Mouse (Mus musculus) brain, adult 2 months (tissue): Measurements from ENCODE around the gene Mapt.

Experiments used
- DNase-seq: peaks from one replicate; pipeline ENCODE4 v3.0.0; 2011; ENCODE audit warnings: low read depth, low spot score

Gene Mapt

DNA sequence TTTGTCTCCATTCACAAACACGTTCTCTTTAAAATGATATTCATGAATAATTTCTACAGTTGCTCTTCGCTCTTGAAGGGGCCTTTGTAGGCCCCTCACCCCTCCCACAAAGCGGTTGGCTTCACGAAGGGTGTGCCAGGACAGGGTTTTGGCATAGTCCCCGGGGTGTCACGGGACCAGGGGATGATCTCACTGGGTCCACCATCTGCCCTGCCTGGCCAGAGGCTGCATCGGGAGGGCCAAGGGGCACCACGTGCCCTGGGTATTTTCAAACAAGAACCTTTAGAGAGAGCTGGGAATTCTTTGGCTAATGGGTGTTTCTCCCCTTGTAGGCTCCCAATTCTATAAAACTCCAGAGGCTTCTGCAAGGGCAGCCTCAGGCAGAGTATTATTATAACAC lies 41.2 kb downstream of the Mapt start:
- peak; percentile 98 for DNase-seq

DNA sequence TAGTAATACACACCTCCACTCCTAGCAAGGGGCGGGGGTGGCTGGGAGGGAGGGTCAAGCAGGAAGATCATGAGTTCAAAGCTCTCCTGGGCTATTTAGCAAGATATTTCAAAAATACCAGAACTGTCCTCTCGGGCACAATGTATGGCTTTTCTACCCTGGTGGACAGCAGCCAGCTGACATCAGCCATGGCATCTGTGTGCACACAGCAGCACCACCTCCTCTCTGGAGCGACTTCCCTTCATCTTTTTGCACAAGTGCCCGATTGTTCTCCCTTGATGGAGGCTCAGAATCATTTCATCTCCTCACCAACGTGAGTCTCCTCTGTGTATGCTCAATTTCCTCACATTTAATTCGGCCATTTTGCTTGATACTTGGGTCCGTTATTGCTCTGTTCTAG lies 44.6 kb downstream of the Mapt start:
- peak; percentile 88 for DNase-seq

DNA sequence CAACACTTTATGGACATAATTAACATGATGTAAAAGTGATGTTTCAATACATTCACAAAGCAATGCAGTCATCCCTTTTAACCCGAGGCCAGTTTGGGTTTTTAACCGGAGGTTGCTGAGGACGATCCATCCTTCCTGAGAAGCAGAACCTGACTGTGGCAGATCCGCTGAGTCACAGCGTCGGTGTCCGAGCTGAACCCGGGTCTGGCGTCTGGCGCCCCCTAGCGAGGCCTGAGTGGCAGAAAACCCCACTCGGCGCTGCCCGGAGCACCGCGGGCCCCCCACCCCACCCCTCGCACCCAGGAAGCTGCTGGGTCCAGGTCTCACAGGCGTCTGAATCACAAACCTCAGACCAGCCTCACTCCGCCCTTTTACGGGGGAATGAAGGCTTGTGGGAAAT lies 47.0 kb downstream of the Mapt start:
- DNase-seq, result peak; percentile 93

DNA sequence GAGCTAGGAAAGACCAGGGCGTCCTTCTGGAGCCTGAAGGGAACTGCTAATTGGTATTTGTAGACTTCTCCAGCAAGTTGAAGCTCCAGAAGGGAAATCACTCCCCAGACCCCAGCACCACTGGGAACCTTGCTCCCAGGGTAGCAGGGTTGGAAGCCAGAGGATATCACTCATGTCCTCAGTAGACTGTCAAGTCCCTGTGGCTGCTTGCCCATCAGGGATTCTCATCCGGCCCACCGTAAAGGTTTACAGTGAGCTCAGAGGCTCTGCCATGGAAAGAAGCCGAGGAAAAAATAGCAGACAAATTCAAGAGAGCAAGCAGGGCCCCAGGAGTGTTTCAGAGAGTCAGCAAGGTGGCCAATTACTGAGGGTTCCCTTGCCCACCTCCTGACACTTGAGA lies 47.9 kb downstream of the Mapt start:
- DNase-seq, result no peak

DNA sequence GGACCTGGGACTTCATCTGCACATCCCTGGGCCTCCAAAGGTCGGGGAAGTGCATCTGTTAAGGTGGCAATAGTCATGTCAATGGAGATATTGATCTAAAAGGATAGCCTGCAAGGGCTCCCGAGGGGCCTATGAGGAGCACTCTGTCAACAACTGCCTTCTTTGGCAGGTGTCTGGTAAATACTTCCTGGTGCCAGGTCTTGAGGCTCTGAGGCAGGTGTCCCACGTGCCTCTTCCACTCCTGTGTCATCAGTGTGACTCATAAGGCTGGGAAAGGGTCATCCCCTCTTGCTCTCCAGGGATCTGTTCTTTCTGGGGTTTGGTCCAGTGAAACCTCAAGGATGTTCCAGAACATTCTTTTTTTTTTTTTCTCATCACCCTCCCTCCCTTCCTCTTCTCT lies 48.3 kb downstream of the Mapt start:
- peak; percentile 71 for DNase-seq

DNA sequence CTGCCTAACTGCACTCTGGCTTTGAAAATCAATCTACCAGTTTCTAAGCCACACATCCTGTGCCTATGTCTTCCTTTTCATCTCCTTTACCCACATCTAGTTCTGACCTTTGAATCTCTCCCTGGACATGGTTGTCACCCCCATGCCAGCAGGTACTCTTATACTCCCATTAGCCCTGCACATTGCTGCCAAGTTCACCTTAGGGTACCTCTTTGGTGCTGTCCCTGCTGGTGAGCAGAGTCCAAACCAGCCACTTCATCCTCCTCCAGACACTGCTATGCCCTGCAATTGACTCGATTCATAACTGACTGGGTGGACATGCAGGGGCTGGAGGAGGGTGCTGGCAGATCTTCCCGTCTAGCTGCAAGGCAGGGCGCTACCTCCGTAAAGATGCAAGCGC lies 50.3 kb downstream of the Mapt start:
- DNase-seq, result no peak

DNA sequence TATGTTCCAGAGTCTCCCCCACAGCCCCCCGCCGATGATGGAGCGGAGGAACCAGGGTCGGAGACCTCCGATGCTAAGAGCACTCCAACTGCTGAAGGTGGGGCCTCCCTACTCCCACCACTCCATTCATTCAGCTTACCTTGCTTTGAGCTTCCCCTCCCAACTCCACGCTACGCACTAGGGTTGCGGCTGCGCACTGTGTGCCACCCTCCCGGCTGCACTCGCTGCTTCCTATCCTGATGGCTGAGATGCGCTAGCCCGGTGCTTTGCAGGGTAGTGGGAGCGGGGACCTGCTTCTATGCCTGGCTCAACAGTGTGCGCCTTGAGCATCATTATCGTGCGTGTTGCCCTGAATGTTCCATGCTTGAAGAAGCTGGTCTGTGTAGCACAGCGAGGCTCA lies 55.9 kb downstream of the Mapt start:
- no peak for DNase-seq

DNA sequence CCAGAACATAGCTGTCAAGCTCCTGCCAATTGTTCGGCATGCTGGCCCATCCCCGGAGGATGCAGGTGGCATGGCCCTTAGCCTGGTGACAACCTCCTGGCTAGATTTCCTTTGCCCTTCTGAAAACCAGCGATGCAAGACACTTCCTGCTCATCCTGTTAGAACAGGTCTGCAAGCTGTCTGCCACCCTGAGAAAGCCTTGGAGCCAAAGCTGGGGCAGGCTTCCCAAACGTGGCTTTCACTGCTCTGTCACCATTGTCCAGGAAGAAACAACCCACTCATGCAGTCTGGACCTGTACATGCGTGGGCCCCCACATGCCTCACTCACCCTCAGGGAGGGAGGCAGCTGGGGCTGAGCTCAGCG lies 57.6 kb downstream of the Mapt start:
- DNase-seq, result peak; percentile 99

DNA sequence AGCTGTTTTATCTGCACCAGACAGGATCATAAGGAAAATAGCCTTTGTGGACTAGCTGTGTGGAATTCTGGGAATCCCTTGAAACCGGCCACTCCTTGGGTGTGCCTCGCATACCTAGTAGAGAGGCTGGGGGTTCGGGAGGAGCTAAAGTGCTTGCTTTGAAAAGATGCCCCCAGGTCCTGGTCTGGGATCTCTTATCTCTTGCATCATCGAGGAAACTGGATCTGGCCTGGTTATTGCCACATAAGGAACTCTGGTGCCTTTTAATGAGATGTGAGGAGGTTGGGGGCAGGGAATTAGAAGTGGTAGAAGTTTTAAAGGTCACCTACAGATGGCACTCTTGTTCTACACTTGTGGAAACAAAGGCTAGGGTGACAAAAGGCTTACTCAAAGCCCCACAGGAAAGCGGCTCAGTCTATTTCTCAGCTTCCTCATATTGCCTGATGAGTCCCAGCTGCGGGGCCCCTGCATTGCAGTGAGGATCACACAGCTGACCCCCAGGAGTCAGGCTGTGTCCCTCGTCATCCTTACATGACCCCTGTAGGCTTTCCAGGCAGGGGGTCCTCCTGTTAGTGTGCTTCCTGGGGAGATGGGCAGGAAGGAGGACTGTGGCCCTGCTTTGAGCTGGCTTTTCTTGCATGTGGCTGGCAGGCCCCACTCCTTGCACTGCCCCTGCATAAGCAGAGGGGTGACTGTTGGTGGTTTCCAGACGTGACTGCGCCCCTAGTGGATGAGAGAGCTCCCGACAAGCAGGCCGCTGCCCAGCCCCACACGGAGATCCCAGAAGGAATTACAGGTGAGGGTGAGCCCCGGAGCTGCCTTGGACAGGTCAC lies 58.2 kb downstream of the Mapt start:
- DNase-seq, result peak; percentile 88

DNA sequence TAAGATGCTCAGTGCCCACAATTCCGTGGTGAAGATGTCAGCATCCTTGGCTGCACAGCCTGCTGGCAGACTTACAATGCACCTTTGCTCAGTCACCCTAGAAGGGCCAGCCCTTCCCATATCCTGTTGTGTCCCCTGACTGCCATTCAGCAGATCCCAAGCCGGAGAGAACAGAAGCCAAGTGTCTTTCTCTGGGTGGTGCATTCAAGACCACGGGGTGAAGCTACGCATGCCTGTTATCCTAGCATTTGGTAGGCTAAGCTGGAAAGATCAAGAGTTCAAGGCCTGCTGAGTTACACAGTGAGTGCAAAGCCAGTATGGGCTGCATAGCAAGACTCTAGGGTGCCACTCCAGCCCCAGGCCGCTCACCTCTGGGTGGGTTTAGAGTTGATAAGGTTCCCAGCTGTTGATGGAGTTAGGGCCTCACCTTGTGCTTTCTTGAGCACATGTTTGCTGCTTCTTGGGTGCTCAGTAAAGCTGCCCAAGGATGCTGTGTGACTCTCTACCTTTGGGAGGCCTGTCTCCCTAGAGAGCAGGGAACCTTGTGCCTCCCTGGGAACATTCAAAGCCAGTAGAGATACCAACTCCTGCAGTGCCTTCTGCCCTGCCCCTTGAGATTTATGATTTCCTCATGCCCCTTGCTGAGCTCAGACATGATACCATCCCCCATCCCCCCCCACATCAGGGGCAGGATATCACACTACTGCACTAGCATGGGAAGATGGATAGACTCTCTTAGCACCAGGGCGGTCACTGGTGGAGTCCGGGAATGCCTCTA lies 61.4 kb downstream of the Mapt start:
- DNase-seq, result no peak

DNA sequence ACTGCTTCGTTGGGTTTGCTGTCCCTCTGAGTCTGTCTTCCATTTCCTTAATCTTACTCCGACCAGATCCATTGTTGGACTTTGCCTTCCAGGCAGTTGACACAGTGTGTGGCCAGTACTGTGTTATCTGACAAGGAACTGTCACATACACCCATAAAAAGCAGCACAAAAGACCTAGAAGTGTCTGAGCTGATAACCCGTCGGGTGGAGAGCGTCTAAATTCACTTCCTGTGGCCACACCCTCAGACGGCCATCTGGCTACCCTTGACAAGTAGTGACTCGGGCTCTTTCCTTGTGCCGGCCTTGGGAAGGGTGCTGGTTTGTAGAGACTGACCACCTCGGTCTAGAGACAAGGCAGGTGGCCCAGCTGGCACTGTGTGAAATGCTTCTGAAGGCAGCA lies 62.1 kb downstream of the Mapt start:
- no peak for DNase-seq

DNA sequence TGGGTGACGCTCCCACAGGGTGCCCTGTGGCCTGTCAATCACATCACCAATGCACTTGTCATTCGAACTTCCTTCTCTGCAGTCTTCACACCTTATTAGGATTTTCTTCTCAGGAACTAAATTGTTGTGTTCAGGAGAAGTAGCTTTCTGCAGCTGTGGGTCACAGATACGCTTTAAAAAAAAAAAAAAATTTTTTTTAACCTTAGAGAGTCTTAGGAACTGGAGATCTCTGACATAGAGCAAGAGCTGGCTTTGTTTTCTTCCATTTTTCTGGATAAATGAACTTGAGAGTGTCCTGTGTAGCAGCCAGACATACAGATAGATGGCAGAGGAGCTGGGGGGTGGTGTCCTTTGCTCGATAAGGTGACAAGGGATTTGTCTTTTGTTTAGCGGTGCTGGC lies 64.0 kb downstream of the Mapt start:
- DNase-seq, result no peak

DNA sequence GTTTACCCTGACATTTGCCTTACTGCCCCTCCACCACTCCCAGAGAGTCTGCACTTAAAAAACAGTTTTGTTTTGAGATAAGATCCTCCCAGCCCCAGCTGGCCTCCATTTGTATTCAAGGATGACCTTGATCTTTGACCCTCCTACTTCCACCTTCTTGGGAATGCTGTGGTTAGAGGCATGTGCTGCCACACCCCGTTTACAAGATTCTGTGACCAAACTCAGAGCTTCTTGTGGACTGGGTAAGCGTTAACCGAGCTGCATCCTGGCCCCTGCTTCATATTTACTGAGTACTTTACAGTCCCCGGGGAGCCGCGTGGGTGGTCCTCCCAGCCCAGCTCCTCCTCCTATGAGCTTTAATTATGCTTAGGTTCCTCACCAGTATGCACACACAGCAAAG lies 64.5 kb downstream of the Mapt start:
- DNase-seq, result no peak

DNA sequence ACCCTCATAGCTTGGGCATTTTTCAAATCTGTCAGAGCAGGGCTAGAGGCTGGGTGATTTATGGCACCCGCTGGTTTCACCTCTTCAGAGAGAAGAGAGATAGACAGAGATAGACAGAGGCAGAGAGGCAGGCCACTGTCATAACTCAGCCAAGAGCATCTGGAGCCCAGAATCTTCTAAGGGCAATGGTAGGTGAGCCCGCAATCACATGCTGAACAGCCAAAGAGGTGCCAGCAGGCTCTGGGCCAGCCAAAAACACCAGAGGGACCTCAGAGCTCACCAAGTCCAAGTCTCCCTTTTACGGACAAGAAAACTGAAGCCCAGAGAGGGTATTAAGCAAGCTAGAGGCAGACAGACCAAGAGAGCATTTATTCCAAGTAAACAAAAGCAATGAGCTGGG lies 66.5 kb downstream of the Mapt start:
- DNase-seq, result peak; percentile 50

DNA sequence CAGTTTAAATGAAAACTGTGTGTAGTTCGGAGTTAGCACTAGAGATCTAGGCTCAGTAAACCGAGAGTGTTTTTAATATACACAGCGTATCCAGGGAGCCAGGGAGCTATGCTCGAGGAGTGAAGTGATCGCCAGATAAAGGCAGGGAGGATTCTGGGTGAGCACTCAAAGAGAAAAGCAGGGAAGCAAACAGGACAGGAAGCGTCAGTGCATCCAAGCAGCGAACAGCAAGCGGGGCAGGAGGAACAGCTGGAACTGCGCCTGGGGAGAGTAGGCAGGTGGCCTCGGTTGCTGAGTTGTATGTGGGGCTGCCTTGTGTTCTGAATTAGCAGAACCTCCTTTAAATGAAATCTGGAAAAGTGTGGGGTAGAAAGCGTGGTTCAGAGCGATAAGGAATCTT lies 71.4 kb downstream of the Mapt start:
- DNase-seq, result peak; percentile 78

DNA sequence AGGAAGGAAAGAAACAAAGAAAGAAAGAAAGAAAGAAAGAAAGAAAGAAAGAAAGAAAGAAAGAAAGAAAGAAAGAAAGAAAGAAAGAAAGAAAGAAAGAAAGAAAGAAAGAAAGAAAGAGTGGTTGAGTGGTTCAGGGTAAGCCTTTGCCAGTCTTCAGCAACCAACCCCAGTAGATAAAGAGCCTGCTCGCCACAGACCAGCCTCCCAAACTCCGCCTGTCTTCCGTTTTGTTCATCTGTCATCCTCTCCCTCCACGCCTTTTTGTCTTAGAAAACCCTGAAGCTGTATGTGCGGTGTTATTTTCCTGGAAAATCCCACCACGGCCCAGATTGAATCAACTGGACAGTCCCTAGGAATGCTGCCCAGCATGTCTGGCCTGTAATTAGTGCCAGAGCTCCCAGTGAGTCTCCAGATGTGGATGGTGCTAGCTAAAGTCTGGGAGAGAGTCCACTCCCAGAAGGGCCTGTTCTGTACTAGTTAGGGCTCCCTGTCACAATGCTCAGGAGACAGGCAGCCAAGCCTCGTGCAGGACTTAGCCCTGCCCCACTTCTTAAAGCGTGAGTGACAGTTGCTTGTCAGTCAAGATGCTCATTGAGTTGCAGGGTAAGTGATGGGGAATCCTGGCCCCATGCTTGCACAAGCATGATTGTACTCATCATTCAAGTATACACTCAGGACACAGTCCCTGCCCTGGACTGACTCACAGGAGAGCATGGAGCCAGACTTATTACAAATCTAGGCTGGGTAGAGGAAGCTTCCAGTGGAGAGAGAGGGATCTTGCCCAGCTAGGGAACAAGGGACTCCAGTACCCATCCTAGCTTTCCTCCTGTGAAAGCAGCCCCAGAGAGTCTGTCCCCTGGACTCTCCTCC lies 72.1 kb downstream of the Mapt start:
- no peak for DNase-seq

DNA sequence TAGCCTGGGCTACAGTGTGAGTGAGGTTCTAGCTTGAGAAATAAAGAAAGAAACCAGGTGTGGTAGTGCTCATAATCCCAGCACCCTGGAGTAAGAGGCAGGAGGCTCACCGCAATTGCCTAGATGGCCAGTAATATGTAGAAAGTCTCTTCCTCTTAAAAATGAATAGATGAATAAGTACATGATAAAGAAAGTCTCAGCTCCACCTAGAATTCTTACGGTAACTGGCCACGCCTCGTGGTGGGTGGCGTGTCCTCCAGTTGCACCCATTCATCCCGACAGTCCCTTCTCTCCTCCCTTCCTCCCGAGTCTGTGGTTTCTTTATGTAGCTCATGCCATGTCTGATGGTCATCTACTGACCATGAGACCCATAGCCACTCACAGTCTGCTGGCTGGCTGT lies 74.5 kb downstream of the Mapt start:
- no peak for DNase-seq

DNA sequence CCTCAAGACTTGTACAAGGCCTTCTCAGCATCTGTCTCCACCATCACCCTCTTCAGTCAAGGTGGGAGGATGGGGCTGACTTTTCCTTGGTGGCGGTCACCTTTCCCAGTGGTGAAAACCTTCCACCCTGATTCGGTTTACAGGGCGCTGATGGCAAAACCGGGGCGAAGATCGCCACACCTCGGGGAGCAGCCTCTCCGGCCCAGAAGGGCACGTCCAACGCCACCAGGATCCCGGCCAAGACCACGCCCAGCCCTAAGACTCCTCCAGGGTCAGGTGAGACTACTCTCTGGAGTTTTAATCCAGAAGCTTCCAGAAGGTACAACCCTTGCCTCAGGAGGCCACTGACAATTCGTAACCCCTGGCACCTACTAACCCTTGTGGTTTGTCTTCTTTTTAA lies 75.3 kb downstream of the Mapt start:
- no peak for DNase-seq

DNA sequence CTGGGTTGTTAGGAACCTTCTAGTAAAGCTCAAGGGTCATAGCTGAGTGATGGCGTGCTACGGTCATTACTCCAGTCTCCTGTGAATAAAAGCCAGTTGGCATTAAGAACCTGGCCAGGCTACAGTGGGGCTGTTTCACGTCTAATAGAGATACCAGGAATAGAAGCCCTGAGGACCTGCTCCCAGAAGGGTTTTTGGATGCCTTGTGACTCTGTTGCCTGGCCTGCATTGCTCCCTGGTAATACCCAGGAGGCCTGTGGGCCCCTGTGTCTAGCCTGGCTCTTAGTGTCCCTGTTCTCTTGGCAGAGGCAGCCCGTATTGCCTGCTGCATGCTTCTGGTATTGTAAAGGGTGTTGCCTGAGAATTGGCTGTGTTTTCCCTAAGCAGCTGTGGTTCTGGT lies 75.9 kb downstream of the Mapt start:
- peak; percentile 38 for DNase-seq

DNA sequence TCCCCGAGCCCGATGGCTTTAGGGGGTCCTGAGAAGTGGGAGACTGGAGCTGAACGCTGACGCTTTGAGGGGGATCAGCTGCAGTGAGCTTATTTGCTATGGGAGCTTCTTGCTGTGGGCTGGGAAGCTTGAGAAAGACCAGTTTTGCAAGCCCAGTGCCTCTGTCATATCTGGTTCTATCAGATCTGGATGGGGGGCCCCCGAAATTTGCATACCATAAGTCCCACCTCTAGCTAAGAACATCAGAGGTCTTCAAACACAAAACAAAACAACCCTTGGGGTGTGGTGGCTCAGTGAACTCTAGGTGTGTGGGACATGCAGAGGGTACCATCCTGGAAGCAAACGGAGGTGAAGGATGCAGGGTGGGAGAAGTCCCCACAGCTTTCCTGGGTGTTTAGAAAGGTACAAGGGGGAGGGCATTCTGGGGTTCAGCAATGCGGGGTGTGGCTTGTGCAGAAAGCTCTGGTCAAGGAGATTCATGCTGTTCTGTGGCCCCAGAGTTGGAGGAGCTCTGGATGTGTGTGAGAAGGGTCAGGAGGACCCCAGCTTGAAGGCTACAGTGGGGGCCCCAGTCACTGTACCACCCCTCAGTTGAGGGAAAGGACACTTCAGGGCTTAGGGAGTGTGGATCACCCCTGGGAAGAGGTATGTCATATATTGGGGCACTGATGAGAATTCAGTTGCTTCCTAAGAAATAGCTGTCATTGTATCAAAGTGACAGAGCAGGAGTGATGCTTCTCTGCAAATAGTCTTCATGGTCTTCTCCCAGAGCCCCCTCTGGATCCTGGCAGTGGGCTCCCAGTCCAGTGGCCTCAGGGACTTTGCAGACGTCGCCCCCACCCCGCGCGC lies 78.4 kb downstream of the Mapt start:
- no peak for DNase-seq

DNA sequence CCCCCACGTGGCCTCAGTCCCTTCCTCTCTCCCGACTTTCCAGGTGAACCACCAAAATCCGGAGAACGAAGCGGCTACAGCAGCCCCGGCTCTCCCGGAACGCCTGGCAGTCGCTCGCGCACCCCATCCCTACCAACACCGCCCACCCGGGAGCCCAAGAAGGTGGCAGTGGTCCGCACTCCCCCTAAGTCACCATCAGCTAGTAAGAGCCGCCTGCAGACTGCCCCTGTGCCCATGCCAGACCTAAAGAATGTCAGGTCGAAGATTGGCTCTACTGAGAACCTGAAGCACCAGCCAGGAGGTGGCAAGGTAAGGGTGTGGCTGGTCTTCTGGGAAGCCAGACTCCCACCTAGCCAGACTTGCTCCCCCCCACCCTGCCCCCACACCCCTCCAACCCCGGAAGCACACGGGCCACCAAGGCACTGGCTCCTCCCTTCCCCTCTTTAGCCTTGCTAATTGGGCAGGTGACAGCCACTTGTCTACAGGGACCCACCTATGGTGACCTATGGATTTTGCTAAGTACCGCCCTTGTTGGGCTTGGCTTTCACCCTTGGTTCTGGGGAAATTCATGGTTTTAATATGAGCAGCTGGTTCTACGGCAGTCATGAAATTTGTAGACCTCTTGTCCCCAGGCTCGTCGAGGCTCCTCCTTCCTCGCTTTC lies 79.2 kb downstream of the Mapt start:
- DNase-seq, result no peak
